Mouse (Mus musculus) C2C12 (cell line): ENCODE measurements around the gene Amy2a2. TPM values are rescaled to one million over a fixed set of nuclear protein-coding genes. Genes with fewer than 3 reads are reported as not detected.
"Not testable (repeated sequence)": the region's sequence is repeated elsewhere in the genome, so short reads cannot be mapped to it uniquely, and the experiment has no call there.

Source experiments
- H3K27me3 ChIP-seq: one replicate; pipeline ENCODE4 v1.6.1; 2011; ENCODE audit not compliant: control insufficient read depth, insufficient read depth, insufficient read length
- H3K36me3 ChIP-seq: one replicate; pipeline ENCODE4 v1.6.1; 2011; ENCODE audit not compliant: control insufficient read depth, insufficient read depth
- H3K4me3 ChIP-seq: one replicate; pipeline ENCODE4 v1.5.1; 2011; ENCODE audit warnings: mild to moderate bottlenecking, control low read depth; ENCODE audit not compliant: poor library complexity, insufficient read depth, severe bottlenecking
- H3K79me2 ChIP-seq: one replicate; pipeline ENCODE4 v1.6.1; 2011; ENCODE audit not compliant: control insufficient read depth, insufficient read depth
- H3K79me3 ChIP-seq: one replicate; pipeline ENCODE4 v1.6.1; 2011; ENCODE audit warnings: low read depth, control low read depth
- H3ac ChIP-seq: one replicate; pipeline ENCODE3; 2011; ENCODE audit warnings: low read depth; ENCODE audit not compliant: control insufficient read depth, insufficient read length
- long read RNA-seq, 2 experiments: library from polyadenylated mRNA; unstranded; transcript quantifications; one replicate each; pipeline ENCODE4 v2.0.0; 2019 to 2020
- polyA plus RNA-seq: library from polyadenylated mRNA; unstranded; fragments of >200 nt; fragmentation: generic; extraction: Trizol; gene quantifications from one replicate; pipeline ENCODE4 v1.2.1, GENCODE M21; 2012; ENCODE audit warnings: missing spikeins

The Amy2a2 gene
- polyA plus RNA-seq: not detected
- long read RNA-seq, experiment 1: 0 reads
- long read RNA-seq, experiment 2: 0 reads

GRCm38 (mm10) chr3:113356558-113356957 lies at the start of gene Amy2a2:
Gene Amy2a2, minus strand, starts transcription at chr3:113356658.
- H3K4me3 ChIP-seq, H3K36me3 ChIP-seq, H3K79me2 ChIP-seq, H3K27me3 ChIP-seq, H3ac ChIP-seq, H3K79me3 ChIP-seq: not testable (repeated sequence)

- H3K79me2 ChIP-seq, H3ac ChIP-seq, H3K27me3 ChIP-seq, H3K4me3 ChIP-seq, H3K36me3 ChIP-seq, H3K79me3 ChIP-seq: not testable (repeated sequence)
Observed at GRCm38 (mm10) chr3:113345484-113345883, 11.0 kb downstream of the Amy2a2 start.

- not testable (repeated sequence) for H3K27me3 ChIP-seq, H3K79me2 ChIP-seq, H3K36me3 ChIP-seq, H3ac ChIP-seq, H3K79me3 ChIP-seq, H3K4me3 ChIP-seq
Observed at GRCm38 (mm10) chr3:113323952-113324351, 32.5 kb downstream of the Amy2a2 start, which contains the start of gene Amy2a3. Gene Amy2a3, minus strand, starts transcription at chr3:113324052.

- not testable (repeated sequence) for H3K27me3 ChIP-seq, H3ac ChIP-seq, H3K79me3 ChIP-seq
Observed at GRCm38 (mm10) chr3:113312937-113313336, 43.5 kb downstream of the Amy2a2 start.

More at GRCm38 (mm10) chr3:113312937-113313336, 43.5 kb downstream of the Amy2a2 start:
- H3K79me2 ChIP-seq, H3K4me3 ChIP-seq, H3K36me3 ChIP-seq: not testable (repeated sequence)

Other genes with a start within 250 kb of the Amy2a2 start
- not detected for gene Amy2a5, start 97.8 kb downstream of the Amy2a2 start, polyA plus RNA-seq
- not detected for gene Amy2a4, start 65.2 kb downstream of the Amy2a2 start, polyA plus RNA-seq
- not detected for gene Amy2a3, start 32.6 kb downstream of the Amy2a2 start, polyA plus RNA-seq
- not detected for gene Amy2a1, start 175.8 kb upstream of the Amy2a2 start, polyA plus RNA-seq